Mouse (Mus musculus) E14TG2a.4 (cell line): ENCODE data around the gene Serpina12.

Experiments
- CTCF ChIP-seq: conservative IDR thresholded peaks from 2 replicates; pipeline ENCODE4 v1.5.1; 2014; ENCODE audit warnings: low read length
- NANOG ChIP-seq: IDR thresholded peaks from 2 replicates; pipeline ENCODE4 v1.6.1; 2014; ENCODE audit warnings: borderline replicate concordance, low read length, mixed read lengths

GRCm38 (mm10) chr12:104057050-104057449 is 12.8 kb upstream of the Serpina12 start:
- no peak for TF ChIP-seq CTCF
- no peak for TF ChIP-seq NANOG
